Mouse (Mus musculus) naive thymus-derived CD4-positive, alpha-beta T cell, adult 2 months (primary cell): ENCODE data around the gene Ranbp3.

Experiments
- DNase-seq: peaks from one replicate; pipeline ENCODE4 v3.0.0-alpha.2; 2011; ENCODE audit warnings: low read depth

Ranbp3 gene

DNA sequence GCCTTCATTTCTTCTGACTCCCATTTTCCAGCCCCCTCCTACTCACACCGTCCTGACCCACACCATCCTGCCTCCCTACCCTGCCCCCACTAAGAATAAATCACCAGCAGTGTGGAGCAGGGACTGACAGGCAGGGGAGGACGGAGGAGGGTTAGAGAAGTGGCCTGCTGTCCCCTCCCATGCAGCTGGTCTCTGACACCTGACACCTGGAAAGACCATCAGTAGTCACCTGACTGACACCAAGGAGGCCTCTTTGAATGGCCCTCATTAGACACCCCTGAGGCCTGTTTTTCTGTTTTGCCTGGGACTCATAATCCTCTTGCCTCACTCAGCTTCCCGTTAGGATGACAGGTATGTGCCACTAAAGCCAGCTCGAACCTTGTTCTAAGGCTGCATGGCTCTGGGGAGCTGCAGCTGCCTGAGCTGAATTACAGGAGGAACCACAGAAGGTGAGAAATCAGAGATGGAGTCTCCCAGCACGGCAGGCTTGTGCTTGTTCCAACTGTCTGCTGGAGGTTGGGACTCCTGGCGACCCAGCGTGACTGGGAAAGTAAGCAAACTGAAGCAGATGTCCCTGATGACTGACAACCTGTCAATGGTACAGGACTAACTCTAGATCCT, 54.0 kb downstream of the Ranbp3 start:
- DNase-seq, result no peak

DNA sequence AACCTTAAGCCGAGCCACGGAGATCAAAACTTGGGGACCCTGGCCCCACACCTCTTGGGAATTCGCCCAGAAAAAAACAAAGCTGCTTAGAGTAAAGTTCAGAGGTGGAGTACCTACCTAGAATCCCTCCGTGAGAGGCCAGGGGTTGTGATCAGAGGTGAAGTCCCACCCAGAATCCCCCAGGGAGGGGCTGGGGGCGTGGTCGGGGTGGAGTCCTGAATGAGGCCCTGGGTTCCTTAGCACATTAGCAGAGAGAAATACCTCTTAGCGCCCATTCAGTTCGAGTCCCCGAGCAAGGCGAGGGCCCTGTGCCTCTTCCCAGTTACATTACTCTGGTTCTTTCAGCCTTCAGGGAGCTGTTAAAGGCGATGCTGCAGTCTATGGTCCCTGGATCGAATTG, 54.6 kb downstream of the Ranbp3 start:
- no peak for DNase-seq

DNA sequence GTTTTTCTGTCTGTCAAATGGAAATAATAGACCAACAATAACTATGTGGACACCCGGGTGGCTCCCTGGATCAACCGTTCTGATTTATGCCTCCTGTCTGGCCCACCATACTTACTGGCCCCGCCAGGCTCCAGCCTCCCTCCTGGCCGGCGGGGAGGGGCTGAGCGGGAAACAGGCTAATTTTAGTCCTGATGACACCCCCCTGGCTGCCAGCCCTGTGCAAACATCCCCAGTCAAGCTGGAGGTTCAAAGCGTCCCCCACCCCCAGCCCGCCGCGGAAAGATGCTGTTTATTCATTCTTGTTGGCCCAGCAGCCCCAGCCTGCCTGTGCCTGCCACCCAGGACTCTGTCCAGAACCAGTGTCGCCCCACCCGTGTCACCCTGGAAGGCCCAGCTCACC, 55.0 kb downstream of the Ranbp3 start:
- no peak for DNase-seq

DNA sequence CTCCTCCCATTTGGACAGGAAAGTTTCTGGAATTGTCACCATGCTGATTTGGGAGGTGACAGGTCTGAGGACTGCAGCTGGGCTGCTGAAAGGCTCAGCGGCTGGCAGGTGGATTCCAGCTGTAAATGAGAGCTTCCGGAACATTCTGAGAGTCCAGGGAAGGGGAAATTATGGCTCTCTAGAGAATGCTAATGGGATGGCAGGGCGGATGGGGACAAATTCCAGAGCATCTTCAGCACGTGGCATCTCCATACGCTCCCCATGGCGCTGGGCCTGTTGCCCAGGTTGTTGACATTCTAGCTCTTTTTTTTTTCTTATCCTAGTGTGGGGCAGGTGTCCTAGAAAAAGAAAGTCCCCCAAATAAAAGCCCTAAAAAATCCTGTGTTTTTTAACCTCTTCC, 56.1 kb downstream of the Ranbp3 start:
- no peak for DNase-seq

DNA sequence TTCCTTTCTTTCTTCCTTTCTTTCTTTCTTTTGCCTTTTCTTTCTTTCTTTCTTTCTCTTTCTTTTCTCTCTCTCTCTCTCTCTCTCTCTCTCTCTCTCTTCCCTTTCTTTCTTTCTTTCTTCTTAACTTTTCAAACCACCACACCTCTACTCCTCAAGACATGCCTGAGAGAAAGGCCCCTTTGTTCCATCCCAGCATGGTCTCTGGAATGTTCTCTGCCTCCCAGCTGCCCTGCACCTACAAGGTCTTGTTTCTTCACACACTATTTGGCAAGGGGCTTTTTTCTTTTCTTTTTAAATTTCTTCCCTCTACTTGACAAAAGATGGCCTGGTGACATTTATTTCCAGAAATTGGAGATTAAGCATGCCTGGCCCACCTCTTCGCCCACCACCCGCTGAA, 56.6 kb downstream of the Ranbp3 start:
- DNase-seq, result no peak

DNA sequence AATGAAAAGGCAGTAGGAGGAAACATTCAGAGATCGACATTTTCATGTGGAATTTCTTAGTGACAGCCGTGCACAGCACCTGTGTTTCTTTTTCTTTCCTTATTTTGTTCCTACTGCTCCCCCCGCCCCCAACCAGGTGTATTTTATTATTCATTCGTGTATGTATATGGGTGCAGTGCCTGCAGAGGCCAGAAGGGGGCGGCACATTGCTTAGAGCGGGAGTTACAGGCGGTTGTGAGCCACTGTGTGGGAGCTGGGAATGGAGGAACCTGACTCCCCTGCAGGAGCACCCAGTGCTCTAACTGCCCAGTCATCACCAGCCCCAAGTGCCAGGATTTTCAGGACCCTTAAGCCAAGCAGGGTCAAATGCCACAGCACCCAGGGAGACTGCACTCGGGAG, 63.4 kb downstream of the Ranbp3 start:
- DNase-seq, result peak; percentile 45

DNA sequence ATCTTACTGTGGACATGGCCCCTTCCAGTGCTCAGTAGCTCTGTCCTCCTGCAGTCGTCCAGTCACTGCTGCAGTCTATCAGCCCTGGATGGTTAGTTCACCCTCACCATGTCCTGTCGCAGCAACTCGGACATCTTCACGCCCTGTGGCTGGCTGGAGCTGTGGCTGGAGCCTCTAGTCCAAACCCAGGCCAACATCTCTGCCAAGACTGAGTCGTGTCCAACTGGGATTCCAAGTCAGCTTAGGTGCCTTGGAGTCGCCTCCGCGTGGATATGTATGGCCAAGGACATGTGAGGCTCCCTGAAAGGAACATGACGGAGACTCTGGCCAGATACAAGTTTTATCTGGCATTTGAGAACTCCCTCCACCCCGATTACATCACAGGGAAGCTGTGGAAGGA, 65.1 kb downstream of the Ranbp3 start:
- DNase-seq, result no peak

DNA sequence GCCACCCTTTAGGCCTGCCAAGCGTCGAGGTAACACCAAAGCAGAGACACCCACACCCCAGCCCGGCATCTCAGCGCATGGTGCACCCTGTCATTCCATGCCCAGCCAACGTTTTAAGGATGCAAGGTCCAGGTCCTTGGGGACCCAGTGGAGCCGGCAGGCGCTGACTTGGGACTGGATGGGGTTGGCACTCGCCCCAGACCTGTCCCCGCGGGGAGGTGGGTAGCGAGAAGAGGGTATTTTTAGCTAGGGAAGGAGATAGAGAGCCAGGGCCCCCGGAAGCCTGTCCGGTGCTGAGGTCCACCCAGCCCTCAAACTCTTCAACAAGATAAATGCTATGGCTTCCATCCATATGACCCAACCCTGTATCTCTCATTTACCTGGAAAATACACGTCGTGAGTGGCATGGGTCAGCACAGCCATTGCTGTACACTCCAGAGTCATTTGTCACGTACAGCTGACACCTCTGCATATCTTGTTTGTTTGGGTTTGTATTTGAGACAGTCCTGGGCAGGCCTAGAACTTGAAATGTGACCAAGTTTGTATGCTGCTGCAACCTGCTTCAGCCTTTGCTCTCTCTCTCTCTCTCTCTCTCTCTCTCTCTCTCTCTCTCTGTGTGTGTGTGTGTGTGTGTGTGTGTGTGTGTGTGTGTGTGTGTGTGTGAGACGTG, 67.2 kb downstream of the Ranbp3 start:
- no peak for DNase-seq

DNA sequence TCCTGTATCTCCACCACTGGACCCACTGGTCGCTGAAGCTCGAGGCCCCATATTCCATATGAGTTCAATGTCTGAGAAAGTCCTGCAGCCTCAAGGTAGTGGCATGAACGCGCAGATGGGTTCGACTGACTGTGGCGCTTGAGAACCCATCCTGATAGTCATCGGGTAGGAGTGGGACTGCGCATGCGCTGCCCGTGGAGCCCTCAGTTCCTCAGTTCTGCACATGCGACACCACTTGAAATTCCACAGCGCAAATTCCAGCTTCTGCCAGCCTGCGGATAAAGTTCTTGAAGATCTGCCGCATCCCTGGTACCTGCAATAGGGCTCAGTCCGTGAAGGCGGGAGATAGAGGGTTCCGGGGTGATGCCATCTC, 67.7 kb downstream of the Ranbp3 start:
- DNase-seq, result no peak

DNA sequence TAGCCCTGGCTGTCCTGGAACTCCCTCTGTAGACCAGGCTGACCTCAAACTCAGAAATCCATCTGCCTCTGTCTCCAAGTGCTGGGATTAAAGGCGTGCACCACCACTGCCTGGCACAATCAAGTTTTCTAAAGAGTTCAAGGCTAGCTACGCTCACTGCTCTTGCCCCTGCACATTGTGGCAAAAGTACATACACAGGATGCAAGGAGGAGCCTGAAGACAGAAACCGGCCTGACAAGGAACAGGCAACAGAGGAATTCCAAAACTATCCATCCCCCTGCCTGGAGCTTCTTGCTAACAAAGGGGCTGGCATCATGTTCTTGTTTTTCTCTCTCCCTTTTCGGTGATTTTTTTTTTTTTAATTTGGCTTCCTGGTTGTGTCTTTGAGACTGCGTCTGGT, 71.1 kb downstream of the Ranbp3 start:
- no peak for DNase-seq

DNA sequence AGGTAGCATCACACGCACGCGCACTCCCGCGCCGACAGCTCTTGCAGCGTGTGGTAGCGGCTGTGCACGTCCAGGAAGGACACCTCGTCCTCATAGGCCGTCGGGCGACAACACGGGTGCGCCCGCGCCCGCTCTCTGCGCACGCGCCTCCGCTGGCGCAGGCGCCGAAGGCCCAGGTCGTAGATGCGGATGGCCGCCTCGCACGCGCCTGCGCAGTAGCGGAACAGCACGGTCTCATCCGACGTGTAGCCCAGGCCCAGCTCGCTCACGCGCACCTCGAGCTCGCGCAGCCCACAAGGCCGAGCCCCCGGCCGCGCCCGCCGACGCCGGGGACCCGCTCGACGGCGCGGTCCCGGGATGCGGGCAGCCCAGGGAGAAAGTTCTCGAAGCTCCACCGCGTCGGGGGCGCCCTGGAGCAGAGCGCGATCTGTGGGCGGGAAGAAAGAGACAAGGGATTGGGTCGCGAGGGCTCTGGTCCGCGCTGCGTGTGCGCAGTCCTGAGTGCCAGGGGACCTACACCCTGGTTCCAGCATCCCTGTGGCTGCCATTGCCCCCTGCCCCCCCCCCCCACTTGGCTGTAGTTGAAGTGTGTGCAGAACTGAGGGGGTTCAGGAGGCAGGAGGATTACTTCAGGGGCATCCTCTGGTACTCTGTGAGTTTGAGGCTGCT, 78.4 kb downstream of the Ranbp3 start:
- peak; percentile 45 for DNase-seq

DNA sequence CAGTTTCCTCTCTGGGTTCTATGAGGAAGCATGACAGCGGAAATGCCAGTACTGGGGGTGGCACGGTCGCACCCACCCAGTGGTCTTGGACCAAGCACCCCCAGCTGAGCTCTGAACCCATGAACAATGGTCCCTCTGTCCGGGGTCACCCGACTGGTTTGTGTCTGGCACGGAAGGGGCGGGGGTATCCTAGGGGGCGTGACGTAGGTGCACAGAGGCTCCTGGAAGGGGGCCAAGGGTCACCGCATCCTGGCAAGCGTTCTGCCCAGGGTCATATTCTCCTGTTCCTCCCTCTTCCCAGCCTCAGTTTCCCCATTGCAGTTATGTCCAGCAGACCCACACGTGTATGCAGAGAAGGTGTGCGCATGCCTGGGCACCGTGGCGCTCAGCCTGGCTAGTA, 80.4 kb downstream of the Ranbp3 start:
- DNase-seq, result no peak

DNA sequence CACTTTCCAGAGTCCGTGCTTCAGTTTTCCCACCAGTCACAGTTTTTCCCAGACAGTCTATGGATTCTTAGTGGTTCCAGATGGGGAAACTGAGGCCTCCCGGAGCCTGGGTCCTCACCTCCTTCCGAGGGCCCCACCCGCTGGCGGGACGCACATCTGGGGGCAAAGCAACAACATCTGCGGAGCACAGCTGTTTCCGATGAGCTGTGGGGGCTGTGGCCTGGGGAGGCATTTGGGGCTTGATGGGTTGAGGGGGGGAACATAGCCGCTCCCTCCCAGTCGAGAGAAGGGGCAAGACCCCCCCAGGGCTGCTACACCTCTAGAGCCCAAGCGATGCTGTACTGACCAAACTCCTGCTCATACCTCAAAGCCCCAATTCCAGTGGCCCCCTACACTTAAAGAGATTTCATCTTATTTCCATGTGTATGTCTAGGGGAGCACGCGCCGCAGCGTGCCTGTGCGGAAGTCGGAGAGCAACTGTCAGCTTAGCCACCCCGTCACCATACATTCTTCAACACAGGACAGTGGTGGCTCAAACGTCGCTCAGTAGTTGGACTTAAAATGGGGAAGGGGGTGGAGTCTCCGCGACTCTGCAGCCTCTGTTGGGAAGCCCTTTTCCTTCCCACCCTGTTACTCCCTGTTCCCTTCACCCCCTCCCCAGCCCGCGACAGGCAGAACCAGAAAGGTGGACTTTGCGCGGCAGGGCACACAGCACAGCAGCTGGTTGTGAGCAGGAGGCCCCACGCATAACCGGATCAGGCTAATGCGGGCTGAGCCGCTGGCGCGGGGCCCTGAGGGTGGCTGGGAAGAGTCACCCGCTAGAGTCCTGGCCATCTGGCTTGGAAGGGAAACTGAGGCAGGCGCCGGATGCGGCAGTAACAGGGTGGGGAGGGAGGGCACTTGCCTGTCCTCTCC, 81.4 kb downstream of the Ranbp3 start:
- DNase-seq, result no peak

DNA sequence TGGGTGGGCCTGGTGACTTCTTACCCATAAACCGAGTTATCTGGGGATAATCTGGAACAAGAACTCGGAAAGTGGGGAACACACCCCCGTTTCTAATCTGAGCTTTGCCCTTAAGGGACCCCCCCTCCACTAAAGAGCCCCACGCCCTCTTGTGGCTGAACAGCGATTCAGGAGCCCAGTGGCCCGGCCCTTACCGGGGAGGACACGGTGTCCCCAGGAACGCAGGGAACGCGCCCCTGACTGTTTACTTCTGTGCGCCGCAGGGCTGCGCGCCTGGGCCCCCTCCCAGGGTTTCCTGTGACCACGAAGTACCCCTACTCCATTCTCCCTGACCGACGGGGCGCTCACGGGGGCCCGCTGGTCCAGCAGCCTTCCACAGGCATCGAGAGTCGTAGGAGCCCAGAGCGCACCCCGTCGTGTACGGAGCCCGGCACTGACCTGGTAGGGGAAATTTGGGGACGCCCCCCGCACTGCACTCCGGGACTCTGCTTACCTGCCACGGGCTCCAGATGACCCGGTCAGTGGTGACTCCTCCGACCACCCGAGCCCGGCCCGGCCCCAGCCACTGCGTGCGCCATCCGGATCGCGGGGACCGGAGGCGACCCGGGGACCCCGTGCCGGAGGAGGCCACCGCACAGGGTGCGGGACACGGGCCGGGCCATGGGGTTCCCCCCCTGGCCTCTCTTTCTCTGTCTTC, 83.8 kb downstream of the Ranbp3 start:
- DNase-seq, result peak; percentile 36

DNA sequence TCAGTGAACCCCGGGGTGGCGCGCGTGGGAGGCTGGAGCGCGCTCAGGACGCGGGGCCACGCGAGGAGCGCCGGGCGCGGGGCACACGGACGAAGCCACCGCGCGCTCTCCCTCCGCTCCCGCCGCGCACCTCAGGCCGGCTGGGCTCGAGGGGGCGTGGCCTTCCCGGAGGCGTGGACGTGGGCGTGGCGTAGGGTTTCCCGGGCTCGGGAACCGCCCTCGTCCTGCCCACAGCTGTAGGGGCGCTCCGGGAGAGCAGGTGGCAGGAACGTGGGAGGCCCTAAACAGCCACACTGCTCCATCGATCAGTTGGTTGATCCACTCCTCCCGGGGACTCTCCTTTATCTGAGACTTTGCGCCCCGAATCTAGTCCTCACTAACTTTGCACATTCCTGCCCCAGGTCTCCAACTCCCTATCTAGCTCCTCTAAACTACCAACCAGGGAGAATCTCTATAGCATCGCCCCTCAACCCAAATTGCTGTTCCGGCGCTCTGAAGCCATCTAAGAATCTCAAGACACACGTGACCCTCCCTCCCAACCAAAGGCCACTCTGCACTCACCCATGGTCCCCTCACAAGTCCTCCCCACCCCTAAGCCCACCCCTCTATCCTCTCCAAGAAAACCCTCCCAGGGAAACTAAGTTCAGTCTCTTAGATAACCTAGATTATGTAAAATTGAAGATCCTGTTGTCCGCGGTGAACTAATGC, 84.5 kb downstream of the Ranbp3 start, which contains the start of gene Nrtn:
Nrtn (minus strand) TSS at position 115 of the 708 bp plus-strand sequence.
- peak; percentile 43 for DNase-seq

DNA sequence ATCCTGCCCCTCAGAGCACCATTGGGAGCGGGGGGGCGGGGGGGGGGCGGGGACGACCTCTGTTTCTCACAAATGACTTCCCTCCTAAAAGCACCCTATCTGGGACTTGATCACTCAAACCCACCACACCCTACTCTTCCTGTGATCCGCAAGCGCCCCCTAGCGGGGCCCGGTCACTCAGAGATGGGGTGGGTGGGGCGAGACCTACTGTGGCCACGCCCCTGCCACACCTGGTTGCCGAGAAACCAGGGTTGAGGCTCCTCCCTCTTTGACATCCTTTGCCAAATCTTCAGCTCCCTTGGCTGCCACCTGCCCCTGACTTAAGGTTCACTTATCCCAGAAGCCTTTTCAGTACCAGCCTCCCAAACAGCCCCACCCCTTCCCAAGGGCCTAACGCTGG, 85.0 kb downstream of the Ranbp3 start:
- DNase-seq, result peak; percentile 82

DNA sequence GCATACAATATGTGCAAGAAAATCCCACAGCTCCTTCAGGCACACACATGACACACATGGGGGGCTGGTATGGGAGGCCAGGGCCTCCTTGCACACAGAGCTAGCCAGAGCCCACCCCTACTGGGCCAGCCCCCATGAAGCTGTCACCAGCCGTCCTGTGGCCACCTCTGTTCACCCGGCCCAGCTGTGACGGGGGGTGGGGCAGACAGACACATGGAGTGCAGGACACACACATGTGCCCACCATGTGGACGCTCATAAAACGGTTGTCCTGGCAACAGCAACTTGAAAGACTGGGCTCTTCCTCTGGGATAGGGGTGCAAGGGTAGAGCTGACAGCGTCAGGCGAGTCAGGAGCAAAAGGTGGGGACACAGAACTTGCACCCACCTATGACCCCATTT, 86.2 kb downstream of the Ranbp3 start:
- DNase-seq, result no peak

DNA sequence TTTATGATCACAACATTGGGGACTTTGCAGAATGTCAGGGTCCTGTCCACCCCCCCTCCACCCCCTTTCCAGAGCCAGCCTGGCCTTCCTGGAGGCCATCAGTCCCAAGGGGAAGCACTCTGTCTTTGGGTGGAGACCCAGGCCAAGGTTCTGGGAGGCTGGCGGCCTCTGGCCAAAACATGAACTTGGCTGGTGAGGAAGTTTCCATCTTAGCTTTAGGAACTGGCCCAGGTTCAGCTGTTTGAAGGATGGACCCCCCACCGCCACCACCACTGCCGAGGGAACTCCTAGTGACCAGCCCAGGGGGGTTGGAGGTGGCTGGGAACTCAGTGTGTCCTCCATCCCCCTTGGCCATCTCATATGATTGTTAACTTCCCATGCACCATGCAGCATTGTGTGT, 88.0 kb downstream of the Ranbp3 start:
- no peak for DNase-seq
